Mouse (Mus musculus): ENCODE results near the gene Itpkb.

GRCm38 (mm10) chr1:180315127-180315526 lies 15.2 kb upstream of the Itpkb start:
- TF ChIP-seq CTCF (IDR thresholded peaks at IDR 0.05), result no peak
- no peak for TF ChIP-seq EP300 (IDR thresholded peaks at IDR 0.05)

Measured in lung, postnatal 0 days (tissue).